Mouse (Mus musculus) liver, embryonic 14.5 days (tissue): ENCODE measurements around the gene Tmem165.

ENCODE experiments used
- CTCF ChIP-seq: IDR thresholded peaks from 2 replicates; pipeline ENCODE4 v1.5.1; 2016; ENCODE audit warnings: antibody characterized with exemption, low read depth, control low read depth
- EP300 ChIP-seq: IDR thresholded peaks from 2 replicates; pipeline ENCODE4 v1.6.1; 2016; ENCODE audit warnings: antibody characterized with exemption, low read depth

GRCm38 (mm10) chr5:76149436-76149835 is 34.2 kb upstream of the Tmem165 start:
- no peak for TF ChIP-seq CTCF
- TF ChIP-seq EP300 = no peak
